Mouse (Mus musculus): ENCODE data around the gene Ubash3b. TPM values are rescaled to one million over a fixed set of nuclear protein-coding genes. Genes with fewer than 3 reads are reported as not detected.
A peak's percentile ranks its signal among the peaks of the same experiment; 100 is the strongest.

The Ubash3b gene
- polyA plus RNA-seq, 1 experiment from 2014 or later = 3.4 TPM

GRCm38 (mm10) chr9:41087831-41088383, 73.6 kb downstream of the Ubash3b start:
- Histone ChIP-seq H3K9me3 (ENCODE audit: control insufficient read depth, low read length) (no peaks in the 10 kb centered on the region), H3K27me3 (replicated peaks; ENCODE audit: control insufficient read depth, insufficient read depth, low read length) (no peaks in the 10 kb centered on the region), H3K4me2 (ENCODE audit: low read depth, low read length) (no peak overlapping the region), H3K36me3 (ENCODE audit: control insufficient read depth, insufficient read depth, low read length) (no peaks in the 10 kb centered on the region), H3K27ac (ENCODE audit: low read length) (no peak overlapping the region), H3K4me3 (ENCODE audit: low read length) (no peak overlapping the region), H3K9ac (ENCODE audit: low read depth, low read length) (no peak overlapping the region), H3K4me1 (ENCODE audit: control insufficient read depth, insufficient read depth, low read length) (peaks cover 16% of the 10 kb centered on the region)
- ATAC-seq = no peak
- 68% methylated on average over 9 of the region's 9 CpGs for WGBS

GRCm38 (mm10) chr9:41084191-41084901, 77.2 kb downstream of the Ubash3b start:
- peak; percentile 88 for ATAC-seq
- Histone ChIP-seq H3K4me3 (ENCODE audit: low read length) (no peak overlapping the region), H3K27ac (ENCODE audit: low read length) (peak overlapping the region; percentile 63; the same call in 1 of the 2 replicates), H3K4me2 (ENCODE audit: low read depth, low read length) (no peak overlapping the region), H3K27me3 (replicated peaks; ENCODE audit: control insufficient read depth, insufficient read depth, low read length) (no peaks in the 10 kb centered on the region), H3K9me3 (ENCODE audit: control insufficient read depth, low read length) (no peaks in the 10 kb centered on the region), H3K9ac (ENCODE audit: low read depth, low read length) (no peak overlapping the region; the same call in 1 of the 2 replicates), H3K4me1 (ENCODE audit: control insufficient read depth, insufficient read depth, low read length) (peaks cover 17% of the 10 kb centered on the region), H3K36me3 (ENCODE audit: control insufficient read depth, insufficient read depth, low read length) (no peaks in the 10 kb centered on the region)
- WGBS = 27% methylated on average over 11 of the region's 11 CpGs

- no peak overlapping the region; the same call in 1 of the 2 replicates for H3K9ac ChIP-seq (ENCODE audit: low read depth, low read length)
- WGBS = 78% methylated on average over 6 of the region's 6 CpGs
- no peak overlapping the region for H3K4me3 ChIP-seq (ENCODE audit: low read length)
- no peaks in the 10 kb centered on the region for H3K36me3 ChIP-seq (ENCODE audit: control insufficient read depth, insufficient read depth, low read length)
- no peaks in the 10 kb centered on the region for H3K27me3 ChIP-seq (replicated peaks; ENCODE audit: control insufficient read depth, insufficient read depth, low read length)
- peaks cover 17% of the 10 kb centered on the region for H3K4me1 ChIP-seq (ENCODE audit: control insufficient read depth, insufficient read depth, low read length)
- peak overlapping the region; percentile 63; the same call in 1 of the 2 replicates for H3K27ac ChIP-seq (ENCODE audit: low read length)
- ATAC-seq = no peak
- no peaks in the 10 kb centered on the region for H3K9me3 ChIP-seq (ENCODE audit: control insufficient read depth, low read length)
- H3K4me2 ChIP-seq (ENCODE audit: low read depth, low read length) = no peak overlapping the region
These were observed 78.0 kb downstream of the Ubash3b start for GRCm38 (mm10) chr9:41083386-41084055.

GRCm38 (mm10) chr9:41082891-41083290, 78.6 kb downstream of the Ubash3b start:
- no peak overlapping the region for H3K27ac ChIP-seq (ENCODE audit: low read length)
- no peak for ATAC-seq
- peaks cover 17% of the 10 kb centered on the region for H3K4me1 ChIP-seq (ENCODE audit: control insufficient read depth, insufficient read depth, low read length)
- H3K27me3 ChIP-seq (replicated peaks; ENCODE audit: control insufficient read depth, insufficient read depth, low read length) = no peaks in the 10 kb centered on the region
- H3K9me3 ChIP-seq (ENCODE audit: control insufficient read depth, low read length) = no peaks in the 10 kb centered on the region
- no peaks in the 10 kb centered on the region for H3K36me3 ChIP-seq (ENCODE audit: control insufficient read depth, insufficient read depth, low read length)
- H3K4me2 ChIP-seq (ENCODE audit: low read depth, low read length) = no peak overlapping the region
- no peak overlapping the region for H3K9ac ChIP-seq (ENCODE audit: low read depth, low read length)
- H3K4me3 ChIP-seq (ENCODE audit: low read length) = no peak overlapping the region
- WGBS = 72% methylated on average over 3 of the region's 3 CpGs

- Histone ChIP-seq H3K9ac (ENCODE audit: low read depth, low read length) (no peak overlapping the region), H3K27me3 (replicated peaks; ENCODE audit: control insufficient read depth, insufficient read depth, low read length) (no peaks in the 10 kb centered on the region), H3K4me2 (ENCODE audit: low read depth, low read length) (no peak overlapping the region), H3K27ac (ENCODE audit: low read length) (no peak overlapping the region), H3K4me1 (ENCODE audit: control insufficient read depth, insufficient read depth, low read length) (peaks cover 17% of the 10 kb centered on the region), H3K4me3 (ENCODE audit: low read length) (no peak overlapping the region), H3K36me3 (ENCODE audit: control insufficient read depth, insufficient read depth, low read length) (no peaks in the 10 kb centered on the region), H3K9me3 (ENCODE audit: control insufficient read depth, low read length) (no peaks in the 10 kb centered on the region)
- 88% methylated on average over 5 of the region's 5 CpGs for WGBS
- no peak for ATAC-seq
These were observed 80.6 kb downstream of the Ubash3b start for GRCm38 (mm10) chr9:41080877-41081276.

GRCm38 (mm10) chr9:41079428-41080155, 81.9 kb downstream of the Ubash3b start:
- WGBS = 49% methylated on average over 14 of the region's 14 CpGs
- Histone ChIP-seq H3K4me2 (ENCODE audit: low read depth, low read length) (no peak overlapping the region), H3K27ac (ENCODE audit: low read length) (no peak overlapping the region), H3K36me3 (ENCODE audit: control insufficient read depth, insufficient read depth, low read length) (no peaks in the 10 kb centered on the region), H3K4me1 (ENCODE audit: control insufficient read depth, insufficient read depth, low read length) (peaks cover 12% of the 10 kb centered on the region), H3K9ac (ENCODE audit: low read depth, low read length) (no peak overlapping the region), H3K4me3 (ENCODE audit: low read length) (no peak overlapping the region), H3K9me3 (ENCODE audit: control insufficient read depth, low read length) (no peaks in the 10 kb centered on the region), H3K27me3 (replicated peaks; ENCODE audit: control insufficient read depth, insufficient read depth, low read length) (no peaks in the 10 kb centered on the region)
- no peak for ATAC-seq

GRCm38 (mm10) chr9:41078198-41078597, 83.3 kb downstream of the Ubash3b start:
- H3K36me3 ChIP-seq (ENCODE audit: control insufficient read depth, insufficient read depth, low read length) = no peaks in the 10 kb centered on the region
- H3K27me3 ChIP-seq (replicated peaks; ENCODE audit: control insufficient read depth, insufficient read depth, low read length) = no peaks in the 10 kb centered on the region
- 77% methylated on average over 4 of the region's 4 CpGs for WGBS
- H3K27ac ChIP-seq (ENCODE audit: low read length) = no peak overlapping the region
- H3K4me3 ChIP-seq (ENCODE audit: low read length) = no peak overlapping the region
- H3K4me2 ChIP-seq (ENCODE audit: low read depth, low read length) = no peak overlapping the region
- no peak for ATAC-seq
- no peak overlapping the region for H3K9ac ChIP-seq (ENCODE audit: low read depth, low read length)
- H3K4me1 ChIP-seq (ENCODE audit: control insufficient read depth, insufficient read depth, low read length) = 0 out of 2 replicates have a peak, but pooled peaks cover 2% of the 10 kb centered on the region
- no peaks in the 10 kb centered on the region for H3K9me3 ChIP-seq (ENCODE audit: control insufficient read depth, low read length)

GRCm38 (mm10) chr9:41076150-41076549, 85.3 kb downstream of the Ubash3b start:
- WGBS = 32% methylated on average over 4 of the region's 4 CpGs
- Histone ChIP-seq H3K9ac (ENCODE audit: low read depth, low read length) (no peak overlapping the region), H3K27me3 (replicated peaks; ENCODE audit: control insufficient read depth, insufficient read depth, low read length) (no peaks in the 10 kb centered on the region), H3K9me3 (ENCODE audit: control insufficient read depth, low read length) (no peaks in the 10 kb centered on the region), H3K4me3 (ENCODE audit: low read length) (no peak overlapping the region), H3K27ac (ENCODE audit: low read length) (no peak overlapping the region), H3K4me1 (ENCODE audit: control insufficient read depth, insufficient read depth, low read length) (no peaks in the 10 kb centered on the region), H3K36me3 (ENCODE audit: control insufficient read depth, insufficient read depth, low read length) (no peaks in the 10 kb centered on the region), H3K4me2 (ENCODE audit: low read depth, low read length) (no peak overlapping the region)
- ATAC-seq = no peak

GRCm38 (mm10) chr9:41075528-41075927, 86.0 kb downstream of the Ubash3b start:
- ATAC-seq = no peak
- Histone ChIP-seq H3K36me3 (ENCODE audit: control insufficient read depth, insufficient read depth, low read length) (no peaks in the 10 kb centered on the region), H3K4me2 (ENCODE audit: low read depth, low read length) (no peak overlapping the region), H3K4me1 (ENCODE audit: control insufficient read depth, insufficient read depth, low read length) (peaks cover 3% of the 10 kb centered on the region; the same call in 1 of the 2 replicates), H3K27me3 (replicated peaks; ENCODE audit: control insufficient read depth, insufficient read depth, low read length) (no peaks in the 10 kb centered on the region), H3K27ac (ENCODE audit: low read length) (no peak overlapping the region), H3K9me3 (ENCODE audit: control insufficient read depth, low read length) (no peaks in the 10 kb centered on the region), H3K9ac (ENCODE audit: low read depth, low read length) (no peak overlapping the region), H3K4me3 (ENCODE audit: low read length) (no peak overlapping the region)
- WGBS = 92% methylated on average over 5 of the region's 5 CpGs

Data from intestine, embryonic 16.5 days (tissue).